Mouse (Mus musculus): ENCODE data around the gene Pigyl.

- no peak for TF ChIP-seq CTCF (IDR thresholded peaks at IDR 0.05; ENCODE audit: low read depth)
- TF ChIP-seq EP300 (optimal IDR thresholded peaks at IDR 0.05) = no peak
Observed at GRCm38 (mm10) chr9:22161299-22161698, 4.7 kb downstream of the Pigyl start.

Data from stomach, postnatal 0 days (tissue).